Mouse (Mus musculus): ENCODE data around the gene Polr2e.

GRCm38 (mm10) chr10:80080396-80081070, 40.9 kb upstream of the Polr2e start:
- no peak for TF ChIP-seq EP300 (IDR thresholded peaks at IDR 0.05; ENCODE audit: low read depth)
- no peak for TF ChIP-seq CTCF (IDR thresholded peaks at IDR 0.05; ENCODE audit: low read depth)

All from liver, postnatal 0 days (tissue).